Mouse (Mus musculus): Measurements from ENCODE around the gene Slc44a5. TPM values are rescaled to one million over a fixed set of nuclear protein-coding genes. Genes with fewer than 3 reads are reported as not detected.

The Slc44a5 gene
- not detected for total RNA-seq (2021)

DNA sequence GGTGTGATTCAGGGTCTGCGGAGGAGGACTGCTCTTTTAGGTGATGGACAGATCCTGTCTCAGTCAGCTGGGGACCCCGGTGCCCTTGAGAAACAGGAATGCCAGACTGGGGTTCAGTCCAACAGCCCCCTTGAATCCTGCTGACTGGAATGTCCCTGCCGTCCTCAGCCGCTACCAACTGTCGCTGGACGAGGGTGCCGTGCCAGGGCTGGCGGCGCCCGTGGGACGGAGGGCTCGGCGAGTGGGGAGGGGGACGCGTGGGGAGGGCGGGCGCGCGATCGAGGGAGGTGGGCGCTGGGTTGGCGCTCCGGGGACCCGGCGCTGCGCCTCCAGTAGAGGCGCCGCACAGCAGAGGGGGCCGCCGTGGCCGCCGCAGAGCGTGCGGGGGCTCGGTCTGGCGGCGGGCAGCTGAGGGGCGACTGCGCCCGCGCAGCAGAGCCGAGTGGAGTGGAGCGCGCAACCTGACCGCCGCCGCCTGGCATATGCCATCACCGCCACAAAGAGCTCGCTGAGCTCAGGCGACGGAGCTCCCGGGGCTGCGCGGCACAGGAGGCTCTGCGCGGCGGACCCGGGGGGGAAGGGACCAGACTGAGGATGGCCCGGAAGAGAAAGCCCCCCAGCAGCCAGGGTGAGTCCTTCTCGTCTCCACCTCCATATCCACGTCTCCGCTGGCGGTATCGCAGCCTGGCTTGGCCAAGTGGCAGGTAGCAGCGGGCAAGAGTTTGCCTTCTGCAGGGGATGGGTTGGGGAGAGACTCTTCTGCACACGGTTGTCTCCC lies at the start of gene Slc44a5:
Slc44a5 (plus strand) TSS at position 266 of the 778 bp plus-strand sequence.
- intact Hi-C loops (cut with DNase I), result no loop called here
- peak in 1 of 2 experiments; percentile 3 for DNase-seq

DNA sequence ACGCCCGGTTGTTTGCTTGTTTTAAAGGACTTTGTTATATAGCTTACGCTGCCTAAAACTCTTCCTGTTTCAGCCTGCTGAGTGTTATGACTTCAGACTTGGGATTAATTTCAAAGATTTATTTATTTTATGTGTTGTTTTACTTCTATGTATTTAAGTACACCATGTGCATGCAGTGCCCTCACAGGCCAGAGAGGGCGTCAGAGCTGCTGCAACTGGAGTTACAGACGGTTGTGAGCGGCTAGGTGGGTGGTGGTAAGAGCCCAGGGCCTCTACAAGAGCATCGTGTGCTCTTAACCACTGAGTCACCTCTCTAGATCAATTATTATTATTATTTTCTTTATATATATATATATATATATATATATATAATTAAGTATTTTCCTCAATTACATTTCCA lies 46.9 kb upstream of the Slc44a5 start:
- intact Hi-C loops (cut with DNase I), result no loop called here
- no peak for DNase-seq

DNA sequence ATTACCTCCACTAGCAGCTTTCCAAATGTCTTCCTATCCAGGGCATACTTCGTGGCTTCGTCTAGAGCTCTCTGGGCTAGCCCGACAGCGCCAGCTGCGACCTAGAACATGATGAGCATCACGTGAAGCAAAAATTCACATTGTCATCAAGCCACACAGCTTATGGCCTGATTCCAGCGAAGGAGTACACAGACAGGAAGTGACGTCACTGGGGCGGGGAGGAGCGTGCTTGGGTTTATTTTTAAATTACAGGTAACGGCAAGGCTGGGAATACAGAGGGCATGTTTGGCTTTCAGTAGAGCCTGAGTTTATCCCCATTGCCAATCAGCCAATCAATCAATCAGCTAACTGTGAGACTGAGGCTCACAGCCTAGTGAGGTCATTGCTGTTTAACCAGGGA lies 43.7 kb upstream of the Slc44a5 start:
- intact Hi-C loops (cut with DNase I), result no loop called here

DNA sequence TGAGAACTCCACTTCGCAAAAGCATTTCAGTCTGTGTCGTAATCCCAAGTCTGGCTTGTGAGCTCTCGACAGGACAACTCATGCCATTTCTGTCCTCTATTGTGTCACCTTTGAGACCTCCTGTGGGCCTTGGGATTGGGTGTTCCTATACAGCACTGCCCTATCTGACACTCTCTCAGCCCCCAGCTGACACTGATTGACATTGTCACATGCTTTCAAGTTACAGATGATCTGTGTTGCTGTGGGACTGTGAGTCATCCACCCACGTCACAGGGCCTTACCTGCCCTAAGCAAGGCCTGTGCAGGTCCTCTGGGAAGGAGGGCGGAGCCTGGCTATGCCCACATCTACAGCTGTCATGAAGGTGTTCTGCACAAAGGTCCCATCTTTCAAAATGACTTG lies 40.8 kb upstream of the Slc44a5 start:
- DNase-seq, result no peak
- intact Hi-C loops (cut with DNase I), result no loop called here

More for the DNA sequence above, 43.7 kb upstream of the Slc44a5 start:
- no peak for DNase-seq

DNA sequence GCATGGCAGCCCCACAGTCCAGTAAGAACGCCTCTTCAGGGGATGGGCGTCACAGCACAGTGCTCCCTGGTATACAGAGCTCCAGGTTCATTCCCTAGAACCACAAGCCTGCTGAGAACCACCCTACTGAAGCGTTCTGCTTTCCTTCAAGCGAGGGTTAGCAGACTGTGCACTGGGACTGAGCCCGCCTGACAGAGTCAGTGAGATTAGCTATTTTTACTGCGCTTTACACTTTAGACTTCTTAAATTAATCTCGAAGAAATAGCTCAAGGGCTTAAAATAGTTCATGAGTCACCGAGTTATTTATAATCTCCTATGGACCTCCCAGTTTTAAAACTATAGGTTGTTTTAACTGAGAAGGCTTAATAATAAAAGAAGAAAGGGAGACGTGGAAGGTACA lies 37.4 kb upstream of the Slc44a5 start:
- no peak for DNase-seq
- intact Hi-C loops (cut with DNase I), result no loop called here

DNA sequence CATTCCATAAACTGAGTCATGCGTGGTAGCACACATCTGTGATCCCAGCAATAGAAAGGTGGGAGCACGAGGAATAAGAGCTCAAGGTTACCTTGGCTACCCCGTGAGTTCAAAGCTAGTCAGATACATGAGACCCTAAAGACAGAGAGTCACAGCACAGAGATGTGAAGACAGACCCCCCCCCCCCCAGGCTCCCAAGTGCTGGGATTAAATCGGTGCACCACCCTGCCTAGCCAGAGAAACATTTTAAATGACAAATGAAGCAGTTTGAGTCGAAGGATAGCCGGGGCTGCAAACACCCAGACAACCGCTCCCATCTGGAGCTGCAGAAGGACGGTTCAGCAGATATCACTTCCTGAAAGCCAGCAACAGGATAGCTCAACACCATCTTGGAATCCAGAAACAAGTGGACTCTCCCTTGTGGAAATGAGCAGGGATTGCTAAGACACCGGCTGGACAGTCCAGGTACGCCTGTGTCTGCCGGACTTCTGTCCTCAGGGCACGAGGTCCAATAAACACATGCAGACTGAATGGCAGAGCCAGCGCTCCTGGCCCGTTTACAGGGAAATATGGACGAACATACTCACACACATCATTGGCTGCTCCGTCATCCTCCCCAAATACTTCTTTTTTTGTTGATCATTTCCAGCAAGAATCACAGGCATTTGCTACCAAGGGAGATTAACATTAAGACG lies 36.0 kb upstream of the Slc44a5 start:
- intact Hi-C loops (cut with DNase I), result no loop called here
- DNase-seq, result no peak

DNA sequence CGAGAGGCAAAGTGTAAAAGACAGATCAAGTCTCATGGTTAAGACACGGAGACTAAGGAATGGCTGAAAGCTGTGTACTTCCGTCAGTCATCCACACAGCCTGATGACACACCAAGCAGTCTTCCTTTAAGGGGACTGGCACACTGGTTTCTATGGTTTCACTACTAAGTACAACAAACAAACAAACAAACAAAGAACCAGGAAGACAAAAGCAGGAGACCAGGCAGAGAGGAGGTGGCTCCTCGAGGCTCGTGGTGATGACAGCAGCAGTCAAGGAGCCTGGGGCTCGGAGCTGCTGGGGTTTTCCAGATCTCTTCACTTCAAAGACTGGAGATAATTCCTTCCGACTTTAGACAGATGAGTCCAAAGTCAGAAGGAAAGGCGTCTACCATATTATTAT lies 33.2 kb upstream of the Slc44a5 start:
- DNase-seq, result no peak
- intact Hi-C loops (cut with DNase I), result loop anchor here (10.0 kb wide), 1 partner anchor 655 kb away; the partner anchor contains the start of genes Cryz and Tyw3

DNA sequence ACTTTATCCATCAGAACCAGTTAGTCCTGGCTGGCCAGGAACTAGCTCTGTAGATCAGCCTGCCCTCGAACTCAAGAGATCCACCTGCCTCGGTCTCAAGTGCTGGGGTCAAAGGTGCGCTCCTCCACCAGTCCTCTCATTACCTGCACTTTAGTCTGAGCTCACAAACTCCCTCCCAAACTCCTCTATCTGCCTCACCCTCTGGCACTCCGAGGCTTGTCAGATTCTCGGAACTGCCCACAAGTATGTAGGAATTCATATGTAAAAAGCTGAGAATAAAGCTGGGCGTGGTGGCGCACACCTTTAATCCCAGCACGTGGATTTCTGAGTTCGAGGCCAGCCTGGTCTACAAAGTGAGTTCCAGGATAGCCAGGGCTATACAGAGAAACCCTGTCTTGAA lies 32.8 kb upstream of the Slc44a5 start:
- intact Hi-C loops (cut with DNase I), result loop anchor here (10.0 kb wide), 1 partner anchor 654 kb away; the partner anchor contains the start of genes Cryz and Tyw3

DNA sequence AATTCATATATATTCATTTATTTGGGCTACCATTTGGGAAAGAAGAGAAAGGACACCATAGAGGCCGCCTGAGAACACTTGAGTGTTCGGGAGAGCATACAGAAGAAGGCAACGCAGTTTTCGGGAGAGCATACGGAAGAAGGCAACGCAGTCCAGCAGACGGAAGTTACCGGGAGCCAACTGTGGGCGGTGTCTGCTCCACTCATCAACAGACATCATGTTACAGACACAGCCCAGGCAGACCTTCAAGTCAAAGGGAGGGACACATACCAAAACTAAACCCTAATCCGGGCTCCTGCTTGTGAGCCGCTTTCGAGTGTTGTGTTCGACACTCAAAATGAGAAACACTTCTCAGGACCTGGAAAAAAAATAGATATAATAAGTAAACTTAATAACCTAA lies 31.6 kb upstream of the Slc44a5 start:
- peak in 1 of 2 experiments; percentile 34 for DNase-seq

More for the DNA sequence above, 32.8 kb upstream of the Slc44a5 start:
- no peak for DNase-seq

DNA sequence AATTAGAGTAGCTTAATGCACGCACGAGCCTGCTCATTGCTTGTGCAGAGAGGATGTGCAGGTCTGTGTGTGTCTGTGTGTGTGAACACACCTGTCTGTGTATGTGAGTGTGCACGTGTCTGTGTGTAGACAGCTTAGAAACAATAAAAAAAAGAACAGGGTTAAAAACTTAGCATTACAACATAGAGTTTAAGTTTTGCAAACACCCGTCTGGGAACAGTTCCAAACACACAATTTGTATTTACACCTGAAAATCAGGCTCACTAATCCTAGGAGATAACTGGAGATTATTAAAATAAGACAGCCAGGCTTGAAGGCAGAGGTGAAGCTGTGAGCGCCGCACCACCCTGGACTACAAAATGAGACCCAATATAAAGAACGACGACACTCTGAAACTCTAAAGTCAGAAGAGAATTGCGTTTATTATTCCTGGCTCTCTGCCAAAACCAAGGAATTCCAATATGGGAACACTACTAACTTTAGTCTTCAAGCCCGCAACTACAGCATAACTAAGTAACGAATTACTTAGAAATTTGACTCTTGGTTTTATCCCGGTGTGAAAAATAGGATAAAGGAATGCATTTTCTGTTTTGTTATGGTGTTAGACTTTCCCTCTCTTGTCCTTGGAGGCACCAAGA lies 30.1 kb upstream of the Slc44a5 start:
- intact Hi-C loops (cut with DNase I), result loop anchor here (10.0 kb wide), 1 partner anchor 652 kb away; the partner anchor contains the start of genes Cryz and Tyw3
- no peak for DNase-seq

More for the DNA sequence above, 31.6 kb upstream of the Slc44a5 start:
- intact Hi-C loops (cut with DNase I), result loop anchor here (10.0 kb wide), 1 partner anchor 653 kb away; the partner anchor contains the start of genes Cryz and Tyw3

DNA sequence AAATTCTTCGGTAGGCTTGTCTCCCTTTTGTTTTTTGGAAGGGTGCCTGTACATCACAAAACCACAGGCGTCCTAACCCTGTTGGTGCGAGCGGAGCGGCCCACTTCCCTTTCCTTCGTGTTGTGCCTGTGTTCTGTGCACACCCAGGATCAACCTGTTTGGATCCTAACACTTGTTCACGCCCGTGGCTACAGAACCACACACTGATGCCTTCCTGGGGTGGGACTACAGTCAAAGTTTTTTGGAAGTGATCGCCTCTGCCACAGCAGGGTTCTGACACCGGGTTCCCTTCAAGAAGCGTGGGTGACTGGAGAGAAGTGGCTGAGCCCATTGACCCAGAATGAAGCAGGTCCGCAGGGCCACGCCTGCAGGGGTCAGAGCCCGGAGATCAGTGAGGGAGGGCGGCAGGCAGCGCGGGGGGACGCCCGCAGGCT lies 29.3 kb upstream of the Slc44a5 start:
- no peak for DNase-seq
- intact Hi-C loops (cut with DNase I), result loop anchor here (1.0 to 10.0 kb wide), 2 partner anchors 31 to 651 kb away; partner anchors contain the start of genes Cryz, Rabggtb and Tyw3

DNA sequence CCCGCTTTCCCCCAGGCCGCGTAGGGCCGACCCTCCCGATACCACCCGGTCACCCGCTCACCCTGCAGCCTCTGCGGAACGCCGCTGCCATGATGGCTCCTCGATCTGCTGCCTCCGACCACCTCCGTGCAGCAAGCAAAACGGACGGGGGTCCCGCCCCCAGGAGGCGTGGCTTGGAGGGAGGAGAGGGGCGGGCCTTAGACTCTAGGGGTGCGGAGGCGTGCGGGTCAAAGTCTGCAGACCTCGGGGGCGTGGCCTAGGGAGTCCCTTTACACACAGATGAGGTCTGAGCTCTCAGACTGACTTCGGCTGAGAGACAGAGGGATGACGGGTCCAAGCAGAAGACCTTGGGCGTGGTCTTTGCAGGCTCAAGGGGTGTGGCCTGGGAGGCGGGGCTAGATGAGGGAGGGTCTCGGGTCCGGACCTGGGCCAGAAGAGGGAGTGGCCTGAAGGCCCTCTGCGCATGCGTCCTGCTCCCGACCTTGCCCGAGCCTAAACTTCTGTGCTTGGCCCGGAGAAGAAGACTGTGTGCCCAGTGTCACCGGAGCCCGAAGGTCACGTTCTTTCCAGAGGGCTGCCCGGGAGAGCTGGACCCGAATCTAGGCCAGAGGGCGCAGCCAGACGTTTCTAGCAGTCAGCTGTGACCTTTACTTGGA lies 28.8 kb upstream of the Slc44a5 start, which contains the start of gene Acadm:
Acadm (minus strand) TSS at position 298 of the 656 bp plus-strand sequence.
- DNase-seq, result peak; percentile 98 to 99
- intact Hi-C loops (cut with DNase I), result loop anchor here (1.0 to 10.0 kb wide), 2 partner anchors 31 to 650 kb away; partner anchors contain the start of genes Cryz, Rabggtb and Tyw3

DNA sequence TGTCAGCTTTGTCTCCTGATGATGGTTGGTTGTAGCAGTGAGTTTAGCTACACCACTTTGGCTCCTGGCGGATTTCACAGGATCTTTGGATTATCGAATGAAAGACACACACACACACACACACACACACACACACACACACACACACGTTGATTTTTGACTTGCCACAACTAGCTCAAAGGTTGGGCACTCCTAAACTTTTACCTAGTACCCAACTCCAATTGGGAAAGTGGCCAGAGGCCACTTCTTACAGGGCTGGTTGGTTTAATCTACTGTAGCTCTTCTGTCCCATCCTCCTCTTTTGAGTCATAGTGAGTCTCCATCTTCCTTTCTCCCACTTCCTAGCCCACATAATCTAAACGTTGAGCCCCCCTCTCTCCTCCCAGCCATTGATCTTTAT lies 26.0 kb upstream of the Slc44a5 start:
- intact Hi-C loops (cut with DNase I), result loop anchor here (10.0 kb wide), 1 partner anchor 648 kb away; the partner anchor contains the start of genes Cryz and Tyw3
- DNase-seq, result no peak

DNA sequence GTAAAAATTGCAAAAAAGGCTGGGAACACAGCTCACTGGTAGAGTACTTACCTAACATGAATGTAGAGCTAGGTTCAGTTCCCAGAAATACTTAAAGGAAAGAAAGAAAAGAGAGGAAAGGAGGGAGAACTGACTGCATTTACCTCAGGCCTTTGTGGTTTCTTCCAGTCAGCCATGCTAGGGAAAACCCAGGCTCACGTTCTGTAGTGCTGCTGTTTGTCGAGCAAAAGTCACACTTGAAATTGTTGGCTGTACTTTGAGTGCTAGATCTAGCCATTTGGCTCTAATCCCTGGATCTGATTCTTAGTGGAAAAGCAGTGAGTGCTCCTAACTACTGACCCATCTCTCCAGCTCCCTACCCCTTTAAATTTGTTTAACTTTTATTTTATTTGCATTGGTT lies 25.1 kb upstream of the Slc44a5 start:
- intact Hi-C loops (cut with DNase I), result loop anchor here (10.0 kb wide), 1 partner anchor 647 kb away; the partner anchor contains the start of genes Cryz and Tyw3
- no peak for DNase-seq

DNA sequence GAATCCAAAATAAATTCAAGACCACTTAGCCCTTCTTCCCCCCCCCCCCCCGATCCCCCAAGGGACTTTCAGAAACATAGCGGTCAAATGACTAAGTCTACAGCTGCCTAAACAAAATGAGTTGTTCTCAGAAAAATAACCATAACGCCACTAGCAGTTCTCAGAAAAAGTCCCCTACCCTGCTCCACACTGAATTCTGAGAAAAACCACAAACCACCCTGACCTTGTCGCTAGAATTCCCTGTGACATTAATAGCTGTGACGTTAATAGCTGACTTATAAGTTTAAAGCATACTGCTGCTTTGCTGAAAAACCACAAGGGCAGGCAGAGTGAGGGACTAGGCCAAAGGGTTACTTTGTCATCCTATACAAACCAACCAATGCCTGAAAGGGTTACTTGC lies 15.3 kb upstream of the Slc44a5 start:
- intact Hi-C loops (cut with DNase I), result no loop called here
- DNase-seq, result no peak

DNA sequence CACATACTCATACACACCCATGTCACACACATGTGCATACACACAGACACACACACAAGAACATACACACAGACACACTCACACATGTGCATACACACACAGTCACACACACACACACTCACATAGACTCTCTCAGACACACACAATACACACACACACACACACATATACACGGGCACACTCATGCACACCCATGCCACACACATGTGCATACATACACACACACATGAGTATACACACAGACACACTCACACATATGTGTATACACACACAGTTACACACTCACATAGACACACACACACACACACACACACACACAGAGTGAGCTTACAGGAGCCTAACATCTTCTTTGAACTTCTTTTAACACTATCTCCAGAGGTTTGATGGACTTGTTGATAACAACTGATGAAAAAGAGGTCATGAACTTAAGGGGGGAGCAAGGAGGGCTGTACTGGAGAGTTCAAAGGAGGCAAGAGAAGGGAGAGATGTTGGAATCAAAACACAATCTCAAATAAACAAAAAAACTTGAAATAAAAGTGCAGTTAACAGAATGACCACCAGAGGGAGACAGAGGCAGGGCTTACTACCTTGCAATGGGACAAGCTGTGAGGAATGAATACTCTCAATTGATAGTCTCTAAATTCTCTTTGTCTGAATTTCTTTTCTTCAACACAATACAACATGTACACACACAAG lies 14.1 kb upstream of the Slc44a5 start:
- no peak for DNase-seq
- intact Hi-C loops (cut with DNase I), result loop anchor here (1.0 kb wide), 1 partner anchor 267 kb away; no protein-coding TSS in a partner anchor

DNA sequence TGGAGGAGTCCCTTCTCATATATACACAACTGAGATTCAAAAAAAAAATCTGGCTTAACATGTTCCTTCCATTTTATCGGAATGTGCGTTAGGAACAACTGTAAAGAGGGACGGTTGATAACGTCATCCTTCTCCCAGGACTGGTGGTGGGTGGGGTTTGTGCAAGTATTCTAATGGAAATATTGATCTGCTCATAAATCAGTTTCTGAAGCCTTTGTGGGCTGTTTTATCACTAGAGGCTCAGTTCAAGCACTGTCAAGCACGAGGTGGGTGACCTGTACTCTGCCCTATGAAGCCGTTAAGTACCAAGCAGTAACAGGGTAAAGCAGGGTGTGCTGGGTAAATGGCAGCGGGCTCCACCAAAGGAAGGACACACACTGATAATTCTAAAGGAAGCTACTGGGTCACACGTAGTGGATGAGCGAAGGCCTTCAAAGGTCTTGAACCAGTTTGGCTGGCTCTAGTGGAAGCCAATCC lies 13.5 kb upstream of the Slc44a5 start:
- DNase-seq, result no peak
- intact Hi-C loops (cut with DNase I), result loop anchor here (1.0 to 5.0 kb wide), 2 partner anchors 267 to 613 kb away; no protein-coding TSS in a partner anchor

DNA sequence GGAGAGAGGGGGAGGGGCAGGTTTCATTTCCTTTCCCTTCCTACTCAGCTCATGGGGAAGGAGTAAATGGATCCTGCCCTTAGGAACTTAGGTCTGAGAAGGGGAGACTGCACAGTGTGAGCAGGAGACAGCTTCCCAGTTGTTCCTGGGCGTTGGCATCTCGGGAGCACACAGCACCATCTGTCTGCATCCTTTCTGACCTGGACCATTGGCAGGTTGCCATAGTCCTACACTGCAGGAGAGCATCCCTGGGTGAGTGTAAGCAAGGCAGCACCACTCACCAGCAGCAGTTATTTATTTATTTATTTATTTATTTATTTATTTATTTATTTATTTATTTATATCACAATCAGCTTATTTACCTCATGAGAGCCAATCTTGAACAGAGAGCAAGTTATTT lies 12.4 kb upstream of the Slc44a5 start:
- DNase-seq, result no peak
- intact Hi-C loops (cut with DNase I), result loop anchor here (5.0 kb wide), 1 partner anchor 611 kb away; no protein-coding TSS in a partner anchor

Data from heart, postnatal 36 days (tissue).